Mouse (Mus musculus): ENCODE data around the gene Rnf213.
"Not testable (repeated sequence)": the region's sequence is repeated elsewhere in the genome, so short reads cannot be mapped to it uniquely, and the experiment has no call there.

Gene Rnf213

DNA sequence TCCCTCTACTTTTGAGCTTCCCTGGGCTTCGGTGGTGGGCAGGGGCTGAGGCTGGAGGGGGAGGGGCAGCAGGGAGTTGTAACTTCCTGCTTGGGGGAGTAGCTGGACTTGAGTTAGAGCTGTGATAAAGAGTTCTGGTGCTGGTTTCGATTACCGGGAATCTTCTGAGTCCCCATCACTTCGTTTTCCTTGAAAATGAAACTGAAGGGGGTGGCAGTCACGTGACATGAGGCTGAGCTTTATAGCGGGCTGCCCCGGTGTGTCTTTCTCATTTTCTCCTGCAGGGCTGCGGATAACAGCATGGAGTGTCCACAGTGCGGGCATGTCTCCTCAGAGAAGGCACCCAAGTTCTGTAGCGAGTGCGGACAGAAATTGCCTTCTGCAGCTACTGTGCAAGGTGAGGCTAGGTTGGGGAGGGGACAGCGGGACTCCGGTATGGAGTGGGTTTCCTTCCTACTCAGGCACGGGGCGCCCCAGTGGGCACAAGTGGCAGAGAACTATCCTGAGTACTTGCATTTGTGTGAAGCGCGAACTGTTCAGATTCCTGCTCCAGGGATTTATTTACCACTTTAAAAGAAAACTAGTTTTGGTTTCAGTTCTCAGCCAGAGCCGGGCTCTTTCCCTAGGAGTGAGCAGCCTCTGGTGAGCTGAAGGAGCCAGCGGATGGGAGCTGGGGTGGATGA lies at the start of gene Rnf213:
Gene Rnf213, plus strand, starts transcription at position 301 of the 683 bp plus-strand sequence.
- DNase-seq (ENCODE audit: low read depth in 2 of 2, low spot score in 2 of 2): peak; percentile 51 to 76

GRCm38 (mm10) chr11:119344178-119344577 lies 48.7 kb upstream of the Rnf213 start:
- DNase-seq (ENCODE audit: low read depth in 2 of 2, low spot score in 2 of 2): no peak

DNA sequence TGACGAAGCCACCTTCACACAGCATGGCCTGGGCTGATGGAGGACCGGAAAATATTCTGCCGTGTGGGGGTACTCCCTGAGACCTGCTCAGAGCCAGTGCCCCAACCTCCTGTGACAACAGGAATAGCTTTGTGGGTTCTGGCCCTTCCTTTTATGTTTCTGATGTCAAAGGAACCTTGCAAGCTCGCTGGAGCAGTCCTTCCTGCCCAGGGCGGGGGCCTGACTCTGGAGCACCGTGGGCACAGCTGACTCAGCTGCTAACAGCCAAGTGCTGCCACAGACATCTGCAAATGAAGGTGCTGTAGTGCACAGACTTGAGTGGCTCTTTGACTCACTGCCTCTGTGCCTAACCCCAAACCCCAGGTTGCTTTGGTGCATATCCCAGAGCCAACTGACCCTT lies 48.0 kb upstream of the Rnf213 start:
- DNase-seq (ENCODE audit: low read depth in 2 of 2, low spot score in 2 of 2): no peak

DNA sequence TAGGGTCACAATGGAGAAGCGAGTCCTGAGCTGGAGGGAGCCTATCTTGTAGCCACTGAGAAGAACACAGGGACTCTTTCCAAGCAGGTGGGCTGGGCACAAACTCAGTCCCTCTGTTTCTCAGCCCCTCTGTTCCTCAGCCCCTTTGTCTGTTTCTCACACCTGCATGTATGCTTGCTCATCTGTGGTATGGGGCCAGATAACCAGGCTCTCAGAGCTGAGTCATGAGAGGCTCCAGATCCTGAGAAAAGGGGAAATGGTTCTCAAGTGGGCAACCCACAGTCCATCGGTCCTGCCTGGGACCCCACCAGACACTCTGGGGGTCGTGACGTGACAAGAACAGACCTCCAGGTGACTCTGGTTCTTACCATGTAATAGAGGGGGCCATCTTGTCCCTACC lies 45.8 kb upstream of the Rnf213 start:
- no peak for DNase-seq (ENCODE audit: low read depth in 2 of 2, low spot score in 2 of 2)

DNA sequence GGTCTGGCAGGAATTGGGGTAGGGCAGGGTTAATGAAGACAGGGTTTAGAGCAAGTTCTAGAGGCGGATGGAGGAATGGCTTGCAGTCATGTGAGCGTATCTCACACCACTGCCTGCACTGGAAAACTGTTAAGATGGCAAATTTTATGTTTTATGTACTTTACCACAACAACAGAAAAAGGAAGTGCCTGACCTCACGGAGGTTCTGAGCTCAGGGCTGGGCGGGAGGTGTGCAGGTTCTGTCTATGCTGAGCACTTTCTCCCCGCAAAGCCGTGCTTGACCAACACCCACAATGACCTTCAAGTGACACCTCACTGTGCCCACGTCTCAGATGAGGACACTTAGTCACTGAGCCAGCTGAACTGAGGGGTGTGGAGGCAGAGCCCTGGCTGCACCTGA lies 40.8 kb upstream of the Rnf213 start:
- no peak for DNase-seq (ENCODE audit: low read depth in 2 of 2, low spot score in 2 of 2)

- DNase-seq (ENCODE audit: low read depth in 2 of 2, low spot score in 2 of 2): no peak
Measured at GRCm38 (mm10) chr11:119353946-119354345, 39.0 kb upstream of the Rnf213 start.

DNA sequence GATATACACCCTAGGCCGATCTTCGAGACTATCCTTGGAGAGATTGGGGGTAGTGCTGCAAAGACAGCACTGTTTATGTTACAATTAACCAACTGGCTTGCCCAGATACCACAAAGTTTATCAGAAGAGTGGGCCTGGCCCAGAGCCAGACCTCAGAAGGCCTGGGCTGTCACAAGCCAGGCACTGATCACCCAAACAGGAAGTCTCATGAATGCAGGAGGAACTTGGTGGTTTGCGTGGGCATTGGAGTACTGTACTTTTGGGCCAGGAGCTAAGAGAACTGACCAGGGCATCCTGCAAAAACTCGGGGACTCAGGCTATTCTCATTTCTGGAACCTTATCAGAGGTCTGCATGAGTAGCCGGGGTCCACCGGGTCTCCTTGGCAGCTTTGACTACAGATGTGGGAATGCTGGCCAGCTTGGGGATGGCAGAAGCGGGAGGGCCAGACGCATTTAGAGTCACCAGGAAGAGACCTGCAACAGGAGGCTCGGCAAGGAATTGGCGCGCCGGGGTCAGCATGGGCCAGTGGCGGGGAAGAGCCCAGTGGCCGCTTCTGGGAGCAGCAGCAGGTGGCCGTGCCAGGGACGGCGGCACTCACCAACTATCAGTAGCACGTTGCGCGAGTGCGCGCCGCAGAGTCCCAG lies 38.0 kb upstream of the Rnf213 start:
- DNase-seq (ENCODE audit: low read depth in 2 of 2, low spot score in 2 of 2): peak; percentile 14 to 21

DNA sequence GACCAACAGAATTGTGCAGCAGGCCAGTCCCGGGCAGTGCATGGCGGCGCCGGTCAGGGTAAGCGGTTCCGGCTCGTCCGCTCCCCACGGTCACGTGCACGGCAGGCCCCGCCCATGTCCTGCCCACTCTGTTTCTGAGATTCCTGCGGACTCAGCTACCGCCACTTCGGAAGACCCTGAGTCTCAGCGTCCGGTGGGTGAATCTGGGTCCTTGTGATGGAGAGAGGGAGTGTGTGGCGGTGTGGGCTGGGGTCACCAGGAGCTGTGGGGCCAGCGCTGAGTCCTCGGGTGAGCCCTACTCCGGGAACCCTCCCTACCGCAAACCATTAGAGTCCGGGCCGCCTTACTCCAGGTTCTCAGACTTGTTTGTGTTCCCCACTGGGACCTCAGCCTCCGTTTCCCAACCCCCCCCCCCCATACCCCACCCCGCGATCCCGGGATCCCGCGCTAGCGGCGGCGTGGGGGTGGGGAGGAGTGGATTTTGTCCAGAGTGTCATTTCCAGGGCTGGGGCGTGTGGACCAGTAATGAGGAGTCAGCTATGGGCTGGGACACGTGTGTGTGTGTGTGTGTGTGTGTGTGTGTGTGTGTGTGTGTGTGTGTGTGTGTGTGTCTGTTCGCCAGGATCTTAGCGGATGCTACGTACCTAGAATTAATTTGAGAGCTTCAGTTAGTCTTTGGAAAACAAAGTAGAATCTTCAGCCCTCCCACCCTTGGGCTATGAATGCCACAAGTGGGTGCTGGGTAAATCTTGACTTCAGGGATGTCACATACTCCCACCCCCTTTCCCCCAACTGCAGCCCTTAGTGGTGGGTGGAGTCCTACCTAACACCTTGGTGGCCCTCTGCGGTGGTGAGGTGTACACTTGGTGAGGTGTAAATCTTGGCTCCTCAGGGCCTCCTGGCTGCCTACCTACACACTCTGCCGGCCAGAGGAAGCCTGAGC lies 37.2 kb upstream of the Rnf213 start, which contains the start of the genes Sgsh and Slc26a11:
Gene Sgsh, minus strand, starts transcription at position 94 of the 943 bp plus-strand sequence.
Gene Slc26a11, plus strand, starts transcription at position 115 of the 943 bp plus-strand sequence.
- DNase-seq (ENCODE audit: low read depth in 2 of 2, low spot score in 2 of 2): peak; percentile 24 to 40

- DNase-seq (ENCODE audit: low read depth in 2 of 2, low spot score in 2 of 2): no peak
Measured at GRCm38 (mm10) chr11:119359089-119359488, 33.8 kb upstream of the Rnf213 start.

DNA sequence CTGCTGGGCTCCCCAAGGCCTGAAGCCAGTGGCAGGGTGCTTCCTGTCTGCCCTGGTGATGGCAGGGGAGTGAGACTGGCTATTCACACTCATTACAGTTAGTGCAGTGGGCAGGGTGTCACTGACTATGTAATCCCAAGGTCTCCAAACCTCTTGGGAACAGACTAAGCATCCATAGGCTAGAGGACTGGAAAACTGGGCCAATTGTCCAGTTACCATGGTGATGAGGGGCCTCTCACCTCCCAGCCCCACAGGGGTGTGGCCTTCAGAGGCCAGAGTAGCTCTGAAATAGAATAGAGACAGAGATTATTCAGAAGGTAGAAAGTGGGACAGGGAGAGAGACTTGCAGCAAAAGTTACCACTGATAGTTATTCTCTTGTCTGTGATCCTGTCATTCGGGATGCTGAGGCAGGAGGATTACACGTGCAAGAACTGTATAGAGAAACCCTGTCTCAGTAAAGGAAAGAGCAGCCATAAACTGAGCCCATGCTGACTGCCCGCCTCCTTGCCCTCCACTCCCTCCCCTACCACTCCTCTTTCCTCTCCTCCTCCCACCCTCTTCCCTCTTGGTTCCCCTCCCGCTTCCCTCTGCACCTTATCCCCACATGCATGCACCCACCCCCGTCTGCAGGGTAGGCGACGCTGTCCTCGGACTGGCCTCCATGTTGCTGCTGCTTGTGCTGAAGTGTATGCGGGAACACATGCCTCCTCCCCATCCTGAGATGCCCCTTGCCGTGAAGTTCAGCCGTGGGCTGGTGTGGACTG lies 29.9 kb upstream of the Rnf213 start:
- DNase-seq (ENCODE audit: low read depth in 2 of 2, low spot score in 2 of 2): no peak

- DNase-seq (ENCODE audit: low read depth in 2 of 2, low spot score in 2 of 2): peak; percentile 67 to 78
Measured at GRCm38 (mm10) chr11:119363534-119364145, 29.3 kb upstream of the Rnf213 start.

DNA sequence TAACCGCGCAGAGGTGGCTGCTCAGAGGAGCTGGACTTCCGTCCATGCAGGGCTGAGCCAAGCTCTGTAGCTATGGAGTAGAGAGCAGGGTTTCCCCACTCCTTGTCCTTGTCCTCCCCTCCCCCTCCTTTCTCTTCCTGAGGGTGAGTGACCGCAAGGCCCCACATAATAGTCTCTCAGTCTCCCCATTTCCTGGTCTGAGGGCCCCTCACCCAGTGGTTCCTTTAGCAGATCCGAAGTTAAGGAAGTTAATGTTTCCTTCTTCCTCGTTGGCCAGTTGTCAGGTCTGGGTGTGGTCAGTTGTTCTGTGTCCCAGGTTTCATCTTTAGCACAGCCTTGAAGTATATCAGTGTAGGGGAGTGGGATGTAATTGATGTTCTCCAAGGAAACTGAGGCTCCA lies 17.5 kb upstream of the Rnf213 start:
- no peak for DNase-seq (ENCODE audit: low read depth in 2 of 2, low spot score in 2 of 2)

DNA sequence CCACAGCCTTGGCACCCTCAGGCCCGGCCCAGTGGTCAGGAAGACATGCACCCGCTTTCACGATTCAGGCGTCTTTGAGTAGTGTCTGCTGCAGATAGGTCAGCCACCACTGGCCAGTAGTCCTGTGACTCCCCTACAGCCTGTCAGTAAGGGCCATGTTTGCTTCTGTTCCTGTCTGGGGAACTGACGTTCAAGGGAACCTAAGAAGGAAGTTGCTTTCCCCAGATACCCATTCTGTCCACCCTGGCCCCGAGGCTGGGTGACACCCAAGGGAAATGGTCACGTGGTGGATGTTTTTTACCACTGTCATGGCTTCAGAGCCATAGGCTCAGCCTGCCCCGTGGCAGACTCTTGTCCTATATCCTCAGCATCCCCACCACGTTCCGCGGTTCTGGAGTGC lies 15.6 kb upstream of the Rnf213 start:
- no peak for DNase-seq (ENCODE audit: low read depth in 2 of 2, low spot score in 2 of 2)

- DNase-seq (ENCODE audit: low read depth in 2 of 2, low spot score in 2 of 2): no peak
Measured at GRCm38 (mm10) chr11:119378551-119378950, 14.3 kb upstream of the Rnf213 start.

DNA sequence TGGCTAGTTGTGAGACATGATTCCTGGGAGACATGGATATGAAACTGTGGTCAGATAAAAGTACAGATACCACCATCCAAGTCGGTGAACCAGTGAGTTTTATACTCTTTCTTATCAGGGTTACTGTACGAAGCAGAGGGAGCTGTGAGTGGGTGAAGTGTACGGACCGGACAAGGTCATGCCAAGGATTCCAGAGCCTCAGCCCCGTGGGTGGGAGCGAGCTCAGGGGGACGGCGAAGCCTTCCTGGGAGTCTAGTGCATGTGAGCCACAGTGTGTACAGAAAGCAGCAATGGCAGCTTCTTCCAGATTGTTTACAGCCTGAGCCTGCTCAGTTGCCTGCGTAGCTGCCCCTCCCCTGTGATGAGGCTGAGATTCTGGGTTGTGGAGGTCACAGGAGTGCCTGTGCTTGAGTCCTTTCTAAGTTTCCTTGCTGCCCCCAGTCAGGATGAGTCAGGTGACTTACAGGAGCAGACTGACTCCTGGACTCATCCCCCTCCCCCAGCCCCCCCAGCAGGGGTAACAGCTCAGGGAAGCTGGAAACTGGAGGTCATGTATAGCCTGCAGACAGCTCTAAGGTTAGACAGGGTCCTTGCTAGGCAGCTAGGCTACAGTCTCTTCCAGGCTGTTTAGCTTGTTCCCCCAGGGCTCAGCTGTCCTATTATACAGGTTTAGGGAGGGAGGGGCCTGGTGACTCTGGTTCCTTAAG lies 11.1 kb upstream of the Rnf213 start:
- DNase-seq (ENCODE audit: low read depth in 2 of 2, low spot score in 2 of 2): no peak

GRCm38 (mm10) chr11:119382338-119382850 lies 10.5 kb upstream of the Rnf213 start:
- no peak for DNase-seq (ENCODE audit: low read depth in 2 of 2, low spot score in 2 of 2)

GRCm38 (mm10) chr11:119384904-119385303 lies 8.0 kb upstream of the Rnf213 start:
- DNase-seq (ENCODE audit: low read depth in 2 of 2, low spot score in 2 of 2): peak; percentile 57 to 78

DNA sequence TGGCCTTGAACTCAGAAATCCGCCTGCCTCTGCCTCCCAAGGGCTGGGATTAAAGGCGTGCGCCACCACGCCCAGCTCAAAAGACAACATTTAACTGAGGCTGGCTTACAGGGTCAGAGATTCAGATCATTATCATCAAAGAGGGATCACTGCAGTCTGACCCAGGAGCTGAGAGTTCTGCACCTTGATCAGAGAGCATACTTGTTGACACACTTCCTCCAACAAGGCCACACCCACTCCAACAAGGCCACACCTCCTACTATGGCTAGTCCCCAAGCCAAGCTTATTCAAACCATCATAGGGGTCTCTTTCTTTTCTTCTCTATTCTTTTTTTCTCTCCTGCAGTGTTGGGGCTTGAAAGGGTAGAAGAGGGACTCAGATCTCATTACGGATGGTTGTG lies 6.6 kb upstream of the Rnf213 start:
- DNase-seq (ENCODE audit: low read depth in 2 of 2, low spot score in 2 of 2): peak in 1 of 2 experiments; percentile 12

GRCm38 (mm10) chr11:119387273-119387672 lies 5.6 kb upstream of the Rnf213 start:
- not testable (repeated sequence) for DNase-seq (ENCODE audit: low read depth in 2 of 2, low spot score in 2 of 2)

Measured in CD8-positive naive resting alpha-beta T cell, adult 2 months (primary cell).